Mouse (Mus musculus) kidney, embryonic 16.5 days (tissue): ENCODE measurements at regions not wholly inside any gene's neighbourhood (a gene's known extent, or its start where the extent isn't known, plus 50 kb on each side); places are given as distances from the start of the nearest gene placed in this dataset.

Experiments used
- ATAC-seq: fragments of 200-750 bp; cut with Nextera tagmentation; 2 replicates; pipeline ENCODE4 v1.8.0; 2017; ENCODE audit warnings: moderate TSS enrichment; ENCODE audit not compliant: low FRiP score, low TSS enrichment
- H3K27ac ChIP-seq: fragments of 300-500 bp; sonication (generic); 2 replicates; pipeline ENCODE4 v1.5.1; 2014; ENCODE audit warnings: low read length
- H3K27me3 ChIP-seq: fragments of 300-500 bp; sonication (generic); 2 replicates; pipeline ENCODE4 v1.6.1; 2014; ENCODE audit warnings: low read length, control low read depth, mixed read lengths; ENCODE audit not compliant: insufficient read depth
- H3K36me3 ChIP-seq: fragments of 300-500 bp; sonication (generic); 2 replicates; pipeline ENCODE4 v1.6.1; 2014; ENCODE audit warnings: low read length, control low read depth, mixed read lengths; ENCODE audit not compliant: insufficient read depth
- H3K4me1 ChIP-seq: fragments of 300-500 bp; sonication (generic); 2 replicates; pipeline ENCODE4 v1.6.1; 2014; ENCODE audit warnings: low read length, control low read depth, mixed read lengths; ENCODE audit not compliant: insufficient read depth
- H3K4me2 ChIP-seq: fragments of 300-500 bp; sonication (generic); replicated peaks from 2 replicates; pipeline ENCODE4 v1.6.1; 2014; ENCODE audit warnings: low read depth, low read length
- H3K4me3 ChIP-seq: fragments of 300-500 bp; sonication (generic); 2 replicates; pipeline ENCODE4 v1.5.1; 2014; ENCODE audit warnings: mild to moderate bottlenecking, low read length
- H3K9ac ChIP-seq: fragments of 300-500 bp; sonication (generic); replicated peaks from 2 replicates; pipeline ENCODE4 v1.6.1; 2014; ENCODE audit warnings: low read length
- H3K9me3 ChIP-seq: fragments of 300-500 bp; sonication (generic); 2 replicates; pipeline ENCODE4 v1.6.1; 2016; ENCODE audit warnings: low read length, control low read depth
- WGBS: fragments of 180-500 bp; shearing (Covaris S2); extraction: QIAGEN DNeasy Blood & Tissue Kit; methylation state at CpG from one replicate; pipeline ENCODE4 v1.1.7; 2014; 5-methylcytosine and 5-hydroxymethylcytosine counted together

- H3K4me3 ChIP-seq: no peak overlapping the region
- H3K4me1 ChIP-seq: peaks cover 16% of the 10 kb centered on the region
- H3K27ac ChIP-seq: no peak overlapping the region
- no peaks in the 10 kb centered on the region for H3K9me3 ChIP-seq
- no peak overlapping the region for H3K9ac ChIP-seq
- H3K36me3 ChIP-seq: no peaks in the 10 kb centered on the region
- ATAC-seq: no peak
- no peaks in the 10 kb centered on the region for H3K27me3 ChIP-seq
- no peak overlapping the region for H3K4me2 ChIP-seq
- WGBS: 54% methylated on average over 6 of the region's 6 CpGs
These were observed 77.5 kb upstream of the Tiam2 start for GRCm38 (mm10) chr17:3248875-3249274.

GRCm38 (mm10) chr17:3249320-3249719, 77.1 kb upstream of the Tiam2 start:
- H3K4me2 ChIP-seq: no peak overlapping the region
- 38% methylated on average over 7 of the region's 7 CpGs for WGBS
- no peak overlapping the region for H3K27ac ChIP-seq
- H3K9me3 ChIP-seq: no peaks in the 10 kb centered on the region
- no peak for ATAC-seq
- H3K36me3 ChIP-seq: no peaks in the 10 kb centered on the region
- H3K9ac ChIP-seq: no peak overlapping the region
- no peak overlapping the region for H3K4me3 ChIP-seq
- H3K4me1 ChIP-seq: peaks cover 16% of the 10 kb centered on the region
- no peaks in the 10 kb centered on the region for H3K27me3 ChIP-seq

- no peaks in the 10 kb centered on the region for H3K9me3 ChIP-seq
- H3K36me3 ChIP-seq: no peaks in the 10 kb centered on the region
- no peak overlapping the region for H3K4me3 ChIP-seq
- ATAC-seq: no peak
- 94% methylated on average over 4 of the region's 4 CpGs for WGBS
- no peak overlapping the region for H3K27ac ChIP-seq
- no peak overlapping the region for H3K4me2 ChIP-seq
- H3K9ac ChIP-seq: no peak overlapping the region
- H3K4me1 ChIP-seq: peaks cover 16% of the 10 kb centered on the region
- H3K27me3 ChIP-seq: no peaks in the 10 kb centered on the region
These were observed 75.2 kb upstream of the Tiam2 start for GRCm38 (mm10) chr17:3251176-3251575.

GRCm38 (mm10) chr17:3251966-3252365, 74.4 kb upstream of the Tiam2 start:
- WGBS: 94% methylated on average over 5 of the region's 5 CpGs
- ATAC-seq: 0 out of 2 replicates have a peak, but pooled peaks have one; percentile 37
- H3K9ac ChIP-seq: no peak overlapping the region
- no peaks in the 10 kb centered on the region for H3K9me3 ChIP-seq
- no peak overlapping the region for H3K4me3 ChIP-seq
- H3K27me3 ChIP-seq: no peaks in the 10 kb centered on the region
- H3K36me3 ChIP-seq: no peaks in the 10 kb centered on the region
- no peak overlapping the region for H3K27ac ChIP-seq
- peaks cover 8% of the 10 kb centered on the region for H3K4me1 ChIP-seq
- no peak overlapping the region for H3K4me2 ChIP-seq

GRCm38 (mm10) chr17:3253508-3254176, 72.7 kb upstream of the Tiam2 start:
- 87% methylated on average over 10 of the region's 10 CpGs for WGBS
- H3K9me3 ChIP-seq: no peaks in the 10 kb centered on the region

GRCm38 (mm10) chr17:3256765-3257164, 69.6 kb upstream of the Tiam2 start:
- no peak for ATAC-seq
- no peak overlapping the region for H3K27ac ChIP-seq

More at GRCm38 (mm10) chr17:3253508-3254176, 72.7 kb upstream of the Tiam2 start:
- H3K36me3 ChIP-seq: 0 out of 2 replicates have a peak, but pooled peaks cover 2% of the 10 kb centered on the region
- no peak overlapping the region for H3K27ac ChIP-seq
- H3K4me3 ChIP-seq: no peak overlapping the region
- H3K4me1 ChIP-seq: peaks cover 5% of the 10 kb centered on the region; the same call in 1 of the 2 replicates
- ATAC-seq: no peak
- H3K27me3 ChIP-seq: no peaks in the 10 kb centered on the region
- no peak overlapping the region for H3K9ac ChIP-seq
- H3K4me2 ChIP-seq: no peak overlapping the region

GRCm38 (mm10) chr17:3258811-3259510, 67.4 kb upstream of the Tiam2 start:
- no peak overlapping the region for H3K4me2 ChIP-seq
- peaks cover 3% of the 10 kb centered on the region; the same call in 1 of the 2 replicates for H3K4me1 ChIP-seq
- no peak for ATAC-seq
- no peaks in the 10 kb centered on the region for H3K27me3 ChIP-seq
- H3K9ac ChIP-seq: no peak overlapping the region
- H3K9me3 ChIP-seq: no peaks in the 10 kb centered on the region
- WGBS: 92% methylated on average over 9 of the region's 9 CpGs
- no peak overlapping the region for H3K4me3 ChIP-seq
- 0 out of 2 replicates have a peak, but pooled peaks cover 2% of the 10 kb centered on the region for H3K36me3 ChIP-seq
- H3K27ac ChIP-seq: no peak overlapping the region

More at GRCm38 (mm10) chr17:3256765-3257164, 69.6 kb upstream of the Tiam2 start:
- no peaks in the 10 kb centered on the region for H3K9me3 ChIP-seq
- H3K4me1 ChIP-seq: 0 out of 2 replicates have a peak, but pooled peaks cover 3% of the 10 kb centered on the region
- H3K4me2 ChIP-seq: no peak overlapping the region
- 96% methylated on average over 7 of the region's 7 CpGs for WGBS
- H3K36me3 ChIP-seq: 0 out of 2 replicates have a peak, but pooled peaks cover 2% of the 10 kb centered on the region
- H3K27me3 ChIP-seq: no peaks in the 10 kb centered on the region
- no peak overlapping the region for H3K9ac ChIP-seq
- H3K4me3 ChIP-seq: no peak overlapping the region

GRCm38 (mm10) chr17:3260796-3261195, 65.6 kb upstream of the Tiam2 start:
- H3K27ac ChIP-seq: no peak overlapping the region
- H3K27me3 ChIP-seq: no peaks in the 10 kb centered on the region
- ATAC-seq: peak; percentile 39; the same call in 1 of the 2 replicates
- no peaks in the 10 kb centered on the region for H3K9me3 ChIP-seq
- WGBS: 82% methylated on average over 11 of the region's 11 CpGs
- no peak overlapping the region for H3K9ac ChIP-seq
- 0 out of 2 replicates have a peak, but pooled peaks cover 2% of the 10 kb centered on the region for H3K36me3 ChIP-seq
- H3K4me3 ChIP-seq: no peak overlapping the region
- H3K4me2 ChIP-seq: no peak overlapping the region
- H3K4me1 ChIP-seq: peaks cover 3% of the 10 kb centered on the region; the same call in 1 of the 2 replicates

GRCm38 (mm10) chr17:3273108-3274091, 53.0 kb upstream of the Tiam2 start:
- peak; percentile 82 for ATAC-seq
- Histone ChIP-seq H3K4me3 (no peak overlapping the region), H3K4me1 (0 out of 2 replicates have a peak, but pooled peaks cover 3% of the 10 kb centered on the region), H3K27me3 (no peaks in the 10 kb centered on the region), H3K9ac (no peak overlapping the region), H3K9me3 (no peaks in the 10 kb centered on the region), H3K27ac (no peak overlapping the region), H3K36me3 (no peaks in the 10 kb centered on the region), H3K4me2 (no peak overlapping the region)
- 49% methylated on average over 22 of the region's 22 CpGs for WGBS
